Comparison of ENCODE assay signal across 19 mouse cellular contexts in genomic region chr6:143372487-143372886, GRCm38 (mm10).
DNase-seq lines count a peak whose midpoint lies in the region; ATAC-seq and TF ChIP-seq lines count a peak whose summit lies in the region.
"Had no signal": no experiment of that assay in that cellular context is flagged by ENCODE, and none has a peak within 500 bp of the region (broad histone marks: within the 10 kb centered on the region; RNA-seq: fewer than 3 reads in every experiment).

No protein-coding gene starts in this region.

- 24% methylated on average over 5 of the region's 5 CpGs for WGBS in hindbrain, postnatal 0 days
- 48% methylated on average over 5 of the region's 5 CpGs for WGBS in hindbrain, embryonic 11.5 days
- 20% methylated on average over 5 of the region's 5 CpGs for WGBS in forebrain, embryonic 10.5 days
- WGBS in forebrain, embryonic 13.5 days = 5% methylated on average over 5 of the region's 5 CpGs
- WGBS in midbrain, embryonic 16.5 days = 16% methylated on average over 5 of the region's 5 CpGs

- no peak overlapping the region for H3K4me3 ChIP-seq in hindbrain, postnatal 0 days (ENCODE audit: low read length)
- no peak overlapping the region for H3K4me3 ChIP-seq in hindbrain, embryonic 11.5 days (ENCODE audit: low read depth, low read length)
- H3K4me3 ChIP-seq in forebrain, embryonic 10.5 days = no peak overlapping the region
- H3K4me3 ChIP-seq in forebrain, embryonic 13.5 days = no peak overlapping the region
- H3K4me3 ChIP-seq in midbrain, embryonic 16.5 days (ENCODE audit: low read depth, low read length) = no peak overlapping the region
- H3K4me3 ChIP-seq: embryonic facial prominence, embryonic 10.5 days; heart, embryonic 15.5 days; left cerebral cortex, adult 2 months had no signal

- H3K36me3 ChIP-seq in hindbrain, postnatal 0 days (ENCODE audit: insufficient read depth, low read length) = no peaks in the 10 kb centered on the region
- no peaks in the 10 kb centered on the region for H3K36me3 ChIP-seq in hindbrain, embryonic 11.5 days (ENCODE audit: control insufficient read depth, insufficient read depth, low read length)
- no peaks in the 10 kb centered on the region for H3K36me3 ChIP-seq in forebrain, embryonic 10.5 days (replicated peaks)
- no peaks in the 10 kb centered on the region for H3K36me3 ChIP-seq in forebrain, embryonic 13.5 days (ENCODE audit: poor library complexity, severe bottlenecking)
- no peaks in the 10 kb centered on the region for H3K36me3 ChIP-seq in midbrain, embryonic 16.5 days (ENCODE audit: control insufficient read depth, insufficient read depth, low read length)
- H3K36me3 ChIP-seq: embryonic facial prominence, embryonic 10.5 days; heart, embryonic 15.5 days had no signal

- H3K4me2 ChIP-seq in hindbrain, postnatal 0 days (ENCODE audit: low read depth, low read length) = no peak overlapping the region
- no peak overlapping the region for H3K4me2 ChIP-seq in hindbrain, embryonic 11.5 days (replicated peaks; ENCODE audit: low read depth, low read length)
- H3K4me2 ChIP-seq in forebrain, embryonic 13.5 days = no peak overlapping the region
- no peak overlapping the region for H3K4me2 ChIP-seq in midbrain, embryonic 16.5 days (ENCODE audit: low read length)
- H3K4me2 ChIP-seq: heart, embryonic 15.5 days had no signal

- peak; percentile 38 for DNase-seq in hindbrain, postnatal 0 days (ENCODE audit: low spot score)
- DNase-seq in hindbrain, embryonic 11.5 days (ENCODE audit: low spot score) = no peak
- DNase-seq in forebrain, embryonic 10.5 days (ENCODE audit: extremely low spot score, low spot score) = peak; percentile 37
- no peak for DNase-seq in left cerebral cortex, postnatal 4 days
- no peak for DNase-seq in left cerebral cortex, postnatal 25 days (ENCODE audit: low spot score in 2 of 2)
- DNase-seq: adrenal gland, adult 8-10 months; cerebellum, adult 18-20 months; gastrocnemius, postnatal 36 days; kidney, adult 2 months; lung, postnatal 4 days; thymus, adult 2 months had no signal

- H3K27me3 ChIP-seq in hindbrain, postnatal 0 days (ENCODE audit: insufficient read depth, low read length) = no peaks in the 10 kb centered on the region
- no peaks in the 10 kb centered on the region for H3K27me3 ChIP-seq in hindbrain, embryonic 11.5 days (ENCODE audit: control insufficient read depth, insufficient read depth, low read length)
- no peaks in the 10 kb centered on the region for H3K27me3 ChIP-seq in forebrain, embryonic 10.5 days (ENCODE audit: poor library complexity, severe bottlenecking)
- H3K27me3 ChIP-seq in forebrain, embryonic 13.5 days = no peaks in the 10 kb centered on the region
- H3K27me3 ChIP-seq in midbrain, embryonic 16.5 days (ENCODE audit: control insufficient read depth, insufficient read depth, low read depth, low read length) = no peaks in the 10 kb centered on the region
- H3K27me3 ChIP-seq: heart, embryonic 15.5 days had no signal

- H3K9me3 ChIP-seq in hindbrain, postnatal 0 days (ENCODE audit: low read length) = no peaks in the 10 kb centered on the region
- no peaks in the 10 kb centered on the region for H3K9me3 ChIP-seq in hindbrain, embryonic 11.5 days (ENCODE audit: control insufficient read depth, low read length)
- H3K9me3 ChIP-seq in forebrain, embryonic 10.5 days = no peaks in the 10 kb centered on the region
- no peaks in the 10 kb centered on the region for H3K9me3 ChIP-seq in forebrain, embryonic 13.5 days (replicated peaks)
- H3K9me3 ChIP-seq in midbrain, embryonic 16.5 days (replicated peaks; ENCODE audit: control insufficient read depth, low read length, poor library complexity, severe bottlenecking) = no peaks in the 10 kb centered on the region
- H3K9me3 ChIP-seq: embryonic facial prominence, embryonic 10.5 days; heart, embryonic 15.5 days had no signal

- intact Hi-C loops in left cerebral cortex, postnatal 4 days (cut with DNase I) = no loop called here
- intact Hi-C loops in left cerebral cortex, postnatal 25 days (cut with DNase I) = loop anchor here (5.0 kb wide), 1 partner anchor 1590 kb away; no protein-coding TSS in a partner anchor

- no peak overlapping the region for H3K9ac ChIP-seq in hindbrain, postnatal 0 days (replicated peaks; ENCODE audit: low read length)
- no peak overlapping the region for H3K9ac ChIP-seq in hindbrain, embryonic 11.5 days (ENCODE audit: low read depth, low read length)
- H3K9ac ChIP-seq in forebrain, embryonic 13.5 days = no peak overlapping the region
- no peak overlapping the region for H3K9ac ChIP-seq in midbrain, embryonic 16.5 days (ENCODE audit: low read depth, low read length)
- H3K9ac ChIP-seq: heart, embryonic 15.5 days had no signal

- H3K27ac ChIP-seq in hindbrain, postnatal 0 days = no peak overlapping the region
- no peak overlapping the region for H3K27ac ChIP-seq in hindbrain, embryonic 11.5 days (ENCODE audit: low read depth, low read length)
- peak overlapping the region; percentile 72 for H3K27ac ChIP-seq in forebrain, embryonic 10.5 days
- no peak overlapping the region for H3K27ac ChIP-seq in forebrain, embryonic 13.5 days
- no peak overlapping the region for H3K27ac ChIP-seq in midbrain, embryonic 16.5 days (ENCODE audit: low read length)
- H3K27ac ChIP-seq: embryonic facial prominence, embryonic 10.5 days; heart, embryonic 15.5 days; kidney, postnatal 0 days; left cerebral cortex, adult 2 months; stomach, postnatal 0 days had no signal

- TF ChIP-seq CTCF in hindbrain, postnatal 0 days (IDR thresholded peaks at IDR 0.05; ENCODE audit: low read depth) = no peak

- no peak for ATAC-seq in hindbrain, postnatal 0 days
- no peak for ATAC-seq in hindbrain, embryonic 11.5 days (ENCODE audit: low FRiP score)
- 0 out of 2 replicates have a peak, but pooled peaks have one; percentile 53 for ATAC-seq in forebrain, embryonic 13.5 days
- peak; percentile 42; the same call in 1 of the 2 replicates for ATAC-seq in midbrain, embryonic 16.5 days
- ATAC-seq: activated CD4-positive, CD25-positive, alpha-beta regulatory T cell, adult 4 months had no signal

- H3K4me1 ChIP-seq in hindbrain, postnatal 0 days (ENCODE audit: insufficient read depth, low read length) = no peaks in the 10 kb centered on the region
- H3K4me1 ChIP-seq in hindbrain, embryonic 11.5 days (replicated peaks; ENCODE audit: control insufficient read depth, insufficient read depth, low read length) = peaks cover 3% of the 10 kb centered on the region; the same call in 1 of the 2 replicates
- H3K4me1 ChIP-seq in forebrain, embryonic 10.5 days = peaks cover 32% of the 10 kb centered on the region
- peaks cover 13% of the 10 kb centered on the region for H3K4me1 ChIP-seq in forebrain, embryonic 13.5 days
- H3K4me1 ChIP-seq in midbrain, embryonic 16.5 days (ENCODE audit: control insufficient read depth, insufficient read depth, low read length) = no peaks in the 10 kb centered on the region; the same call in 1 of the 2 replicates

Comparison
In these comparisons a context has a peak if more than half of its experiments do, and no peak if none do; other contexts are left out.
1. DNase-seq: peak in hindbrain, postnatal 0 days (single experiment) and forebrain, embryonic 10.5 days (single experiment); none in hindbrain, embryonic 11.5 days (single experiment), left cerebral cortex, postnatal 4 days (single experiment) and left cerebral cortex, postnatal 25 days (0 of 2).
2. ATAC-seq: peak in forebrain, embryonic 13.5 days (single experiment) and midbrain, embryonic 16.5 days (single experiment); none in hindbrain, postnatal 0 days (single experiment) and hindbrain, embryonic 11.5 days (single experiment).